Mouse (Mus musculus) forebrain, embryonic 13.5 days (tissue): ENCODE results near the gene 4930426L09Rik. TPM values are rescaled to one million over a fixed set of nuclear protein-coding genes. Genes with fewer than 3 reads are reported as not detected.
A peak's percentile ranks its signal among the peaks of the same experiment; 100 is the strongest.
"Not testable (repeated sequence)": the region's sequence is repeated elsewhere in the genome, so short reads cannot be mapped to it uniquely, and the experiment has no call there.

ENCODE experiments used
- ATAC-seq: fragments of 200-750 bp; cut with Nextera tagmentation; 2 replicates; pipeline ENCODE4 v1.8.0; 2017
- H3K27ac ChIP-seq: fragments of 300-500 bp; sonication (generic); 2 replicates; pipeline ENCODE4 v1.5.1; 2015; ENCODE audit warnings: inconsistent platforms, mild to moderate bottlenecking, moderate library complexity
- H3K27me3 ChIP-seq: fragments of 300-500 bp; sonication (generic); 2 replicates; pipeline ENCODE4 v1.6.1; 2015; ENCODE audit warnings: mild to moderate bottlenecking, inconsistent platforms
- H3K36me3 ChIP-seq: fragments of 300-500 bp; sonication (generic); 2 replicates; pipeline ENCODE4 v1.6.1; 2015; ENCODE audit warnings: mild to moderate bottlenecking, inconsistent platforms; ENCODE audit not compliant: poor library complexity, severe bottlenecking
- H3K4me1 ChIP-seq: fragments of 300-500 bp; sonication (generic); 2 replicates; pipeline ENCODE4 v1.6.1; 2015; ENCODE audit warnings: inconsistent platforms
- H3K4me2 ChIP-seq: fragments of 300-500 bp; sonication (generic); 2 replicates; pipeline ENCODE4 v1.6.1; 2015; ENCODE audit warnings: inconsistent platforms, mild to moderate bottlenecking, moderate library complexity
- H3K4me3 ChIP-seq: fragments of 300-500 bp; sonication (generic); 2 replicates; pipeline ENCODE4 v1.5.1; 2015; ENCODE audit warnings: mild to moderate bottlenecking, inconsistent platforms
- H3K9ac ChIP-seq: fragments of 300-500 bp; sonication (generic); 2 replicates; pipeline ENCODE4 v1.6.1; 2015; ENCODE audit warnings: mild to moderate bottlenecking, inconsistent platforms
- H3K9me3 ChIP-seq: fragments of 300-500 bp; sonication (generic); replicated peaks from 2 replicates; pipeline ENCODE4 v1.6.1; 2016; ENCODE audit warnings: inconsistent platforms
- WGBS: fragments of 180-500 bp; shearing (Covaris S2); methylation state at CpG from one replicate; pipeline ENCODE4 v1.1.7; 2015; 5-methylcytosine and 5-hydroxymethylcytosine counted together
- polyA plus RNA-seq: library from polyadenylated mRNA; unstranded; fragments of >200 nt; fragmentation: Nextera tagmentation; extraction: Ambion mirVana; gene quantifications from 2 replicates; pipeline ENCODE4 v1.2.1, GENCODE M21; 2015

The 4930426L09Rik gene
- polyA plus RNA-seq, 1 experiment from 2014 or later, result 0.26 TPM

- H3K9ac ChIP-seq, result peak overlapping the region; percentile 83
- ATAC-seq, result no peak
- no peaks in the 10 kb centered on the region for H3K36me3 ChIP-seq
- H3K4me3 ChIP-seq, result peak overlapping the region; percentile 79
- peaks cover 18% of the 10 kb centered on the region for H3K4me1 ChIP-seq
- H3K27ac ChIP-seq, result 0 out of 2 replicates have a peak overlapping the region, but pooled peaks have one; percentile 94
- H3K9me3 ChIP-seq, result peaks cover 2% of the 10 kb centered on the region
- 0 out of 2 replicates have a peak, but pooled peaks cover 3% of the 10 kb centered on the region for H3K27me3 ChIP-seq
- under 1% methylated on average over 25 of the region's 25 CpGs for WGBS
- peak overlapping the region; percentile 98 for H3K4me2 ChIP-seq
Measured at GRCm38 (mm10) chr2:18996451-18997211, 1.5 kb upstream of the 4930426L09Rik start.

- peaks cover 18% of the 10 kb centered on the region for H3K4me1 ChIP-seq
- no peaks in the 10 kb centered on the region for H3K36me3 ChIP-seq
- WGBS, result under 1% methylated on average over 42 of the region's 46 CpGs
- H3K27ac ChIP-seq, result peak overlapping the region; percentile 94
- 0 out of 2 replicates have a peak, but pooled peaks cover 3% of the 10 kb centered on the region for H3K27me3 ChIP-seq
- peak; percentile 68 for ATAC-seq
- H3K4me3 ChIP-seq, result peak overlapping the region; percentile 79
- peak overlapping the region; percentile 83 for H3K9ac ChIP-seq
- H3K4me2 ChIP-seq, result peak overlapping the region; percentile 98
- no peaks in the 10 kb centered on the region for H3K9me3 ChIP-seq
Measured at GRCm38 (mm10) chr2:18997387-18997971, 664 bp upstream of the 4930426L09Rik start.

GRCm38 (mm10) chr2:18999395-18999794 lies 1.3 kb downstream of the 4930426L09Rik start:
- Histone ChIP-seq H3K9me3 (no peaks in the 10 kb centered on the region), H3K4me3 (no peak overlapping the region), H3K4me2 (no peak overlapping the region), H3K36me3 (no peaks in the 10 kb centered on the region), H3K4me1 (peaks cover 18% of the 10 kb centered on the region), H3K9ac (no peak overlapping the region), H3K27ac (no peak overlapping the region), H3K27me3 (0 out of 2 replicates have a peak, but pooled peaks cover 3% of the 10 kb centered on the region)
- ATAC-seq, result no peak
- WGBS, result 88% methylated on average over 2 of the region's 2 CpGs

- 85% methylated on average over 10 of the region's 10 CpGs for WGBS
- Histone ChIP-seq H3K9me3 (no peaks in the 10 kb centered on the region), H3K36me3 (no peaks in the 10 kb centered on the region), H3K27me3 (no peaks in the 10 kb centered on the region; the same call in 1 of the 2 replicates), H3K4me2 (no peak overlapping the region), H3K4me1 (no peaks in the 10 kb centered on the region), H3K27ac (no peak overlapping the region), H3K4me3 (no peak overlapping the region), H3K9ac (no peak overlapping the region)
- ATAC-seq, result no peak
Measured at GRCm38 (mm10) chr2:19004801-19005200, 6.7 kb downstream of the 4930426L09Rik start.

- WGBS, result 86% methylated on average over 7 of the region's 7 CpGs
Measured at GRCm38 (mm10) chr2:19006124-19006523, 8.0 kb downstream of the 4930426L09Rik start.

GRCm38 (mm10) chr2:19007580-19007979 lies 9.4 kb downstream of the 4930426L09Rik start:
- WGBS, result 78% methylated on average over 4 of the region's 4 CpGs
- ATAC-seq, result no peak

More at GRCm38 (mm10) chr2:19006124-19006523, 8.0 kb downstream of the 4930426L09Rik start:
- no peak overlapping the region for H3K9ac ChIP-seq
- no peaks in the 10 kb centered on the region for H3K9me3 ChIP-seq
- no peaks in the 10 kb centered on the region; the same call in 1 of the 2 replicates for H3K27me3 ChIP-seq
- H3K27ac ChIP-seq, result no peak overlapping the region
- no peaks in the 10 kb centered on the region for H3K36me3 ChIP-seq
- H3K4me2 ChIP-seq, result no peak overlapping the region
- no peak for ATAC-seq
- no peaks in the 10 kb centered on the region for H3K4me1 ChIP-seq
- H3K4me3 ChIP-seq, result no peak overlapping the region

GRCm38 (mm10) chr2:19010541-19010940 lies 12.4 kb downstream of the 4930426L09Rik start:
- H3K27me3 ChIP-seq, H3K4me1 ChIP-seq, H3K4me2 ChIP-seq, H3K9ac ChIP-seq, H3K9me3 ChIP-seq, H3K36me3 ChIP-seq, ATAC-seq, H3K4me3 ChIP-seq, H3K27ac ChIP-seq: not testable (repeated sequence)
- WGBS, result 78% methylated on average over 1 of the region's 1 CpGs

More at GRCm38 (mm10) chr2:19007580-19007979, 9.4 kb downstream of the 4930426L09Rik start:
- H3K4me1 ChIP-seq, result no peaks in the 10 kb centered on the region
- H3K27ac ChIP-seq, result no peak overlapping the region
- no peak overlapping the region for H3K4me2 ChIP-seq
- H3K36me3 ChIP-seq, result no peaks in the 10 kb centered on the region
- no peaks in the 10 kb centered on the region; the same call in 1 of the 2 replicates for H3K27me3 ChIP-seq
- no peak overlapping the region for H3K9ac ChIP-seq
- H3K4me3 ChIP-seq, result no peak overlapping the region
- no peaks in the 10 kb centered on the region for H3K9me3 ChIP-seq

GRCm38 (mm10) chr2:19011443-19011842 lies 13.3 kb downstream of the 4930426L09Rik start:
- Histone ChIP-seq H3K36me3 (no peaks in the 10 kb centered on the region), H3K9ac (no peak overlapping the region), H3K4me3 (no peak overlapping the region), H3K4me1 (no peaks in the 10 kb centered on the region), H3K4me2 (no peak overlapping the region), H3K27ac (no peak overlapping the region), H3K9me3 (no peaks in the 10 kb centered on the region), H3K27me3 (no peaks in the 10 kb centered on the region; the same call in 1 of the 2 replicates)
- ATAC-seq, result no peak
- 89% methylated on average over 6 of the region's 6 CpGs for WGBS

- ATAC-seq, result no peak
- Histone ChIP-seq H3K4me2 (no peak overlapping the region), H3K9me3 (no peaks in the 10 kb centered on the region), H3K4me1 (no peaks in the 10 kb centered on the region), H3K27me3 (no peaks in the 10 kb centered on the region), H3K27ac (no peak overlapping the region), H3K36me3 (no peaks in the 10 kb centered on the region), H3K9ac (no peak overlapping the region), H3K4me3 (no peak overlapping the region)
- WGBS, result 89% methylated on average over 5 of the region's 5 CpGs
Measured at GRCm38 (mm10) chr2:19016348-19016747, 18.2 kb downstream of the 4930426L09Rik start.

GRCm38 (mm10) chr2:19016839-19017238 lies 18.7 kb downstream of the 4930426L09Rik start:
- Histone ChIP-seq H3K9ac (no peak overlapping the region), H3K27me3 (no peaks in the 10 kb centered on the region), H3K4me3 (no peak overlapping the region), H3K4me1 (no peaks in the 10 kb centered on the region), H3K27ac (no peak overlapping the region), H3K9me3 (no peaks in the 10 kb centered on the region), H3K4me2 (no peak overlapping the region), H3K36me3 (no peaks in the 10 kb centered on the region)
- WGBS, result 86% methylated on average over 1 of the region's 1 CpGs
- ATAC-seq, result no peak

- Histone ChIP-seq H3K9me3 (no peaks in the 10 kb centered on the region), H3K36me3 (no peaks in the 10 kb centered on the region), H3K27ac (no peak overlapping the region), H3K4me2 (no peak overlapping the region), H3K27me3 (no peaks in the 10 kb centered on the region), H3K9ac (no peak overlapping the region), H3K4me3 (no peak overlapping the region), H3K4me1 (no peaks in the 10 kb centered on the region)
- 75% methylated on average over 2 of the region's 2 CpGs for WGBS
- ATAC-seq, result no peak
Measured at GRCm38 (mm10) chr2:19018034-19018433, 19.9 kb downstream of the 4930426L09Rik start.

- H3K9ac ChIP-seq, result no peak overlapping the region
- H3K4me2 ChIP-seq, result no peak overlapping the region
- ATAC-seq, result no peak
- H3K27ac ChIP-seq, result no peak overlapping the region
- no peaks in the 10 kb centered on the region for H3K27me3 ChIP-seq
- 84% methylated on average over 2 of the region's 2 CpGs for WGBS
- H3K4me3 ChIP-seq, result no peak overlapping the region
- no peaks in the 10 kb centered on the region for H3K36me3 ChIP-seq
- no peaks in the 10 kb centered on the region for H3K4me1 ChIP-seq
- H3K9me3 ChIP-seq, result no peaks in the 10 kb centered on the region; the same call in 1 of the 2 replicates
Measured at GRCm38 (mm10) chr2:19024807-19025206, 26.7 kb downstream of the 4930426L09Rik start.
